Mouse (Mus musculus) adipocyte (in vitro differentiated cells): Measurements from ENCODE around the gene Xpnpep3.

Experiments used
- DNase-seq: peaks from one replicate; pipeline ENCODE4 v3.0.0-alpha.2; 2016; ENCODE audit warnings: low spot score

Xpnpep3 gene

GRCm38 (mm10) chr15:81480977-81481379 lies 81.0 kb downstream of the Xpnpep3 start:
- no peak for DNase-seq

DNA sequence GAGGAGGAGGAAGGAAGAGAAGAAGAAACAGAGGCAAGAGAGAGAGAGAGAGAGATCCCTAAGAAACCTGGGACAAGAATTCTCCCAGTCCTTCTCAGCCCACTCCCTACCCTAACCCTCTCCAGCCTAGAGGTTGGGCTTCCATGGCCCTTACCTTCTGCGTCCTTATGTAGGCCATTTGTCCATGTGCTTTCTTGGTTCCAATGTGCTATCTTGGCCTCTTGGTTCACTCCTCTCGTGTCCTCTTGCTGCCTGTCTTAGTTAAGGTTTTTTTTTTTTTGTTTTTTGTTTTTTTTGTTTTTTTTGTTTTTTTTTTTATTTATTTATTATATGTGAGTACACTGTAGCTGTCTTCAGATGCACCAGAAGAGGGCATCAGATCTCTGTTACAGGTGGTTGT lies 83.0 kb downstream of the Xpnpep3 start:
- no peak for DNase-seq

- no peak for DNase-seq
Observed at GRCm38 (mm10) chr15:81483691-81484090, 83.8 kb downstream of the Xpnpep3 start.

DNA sequence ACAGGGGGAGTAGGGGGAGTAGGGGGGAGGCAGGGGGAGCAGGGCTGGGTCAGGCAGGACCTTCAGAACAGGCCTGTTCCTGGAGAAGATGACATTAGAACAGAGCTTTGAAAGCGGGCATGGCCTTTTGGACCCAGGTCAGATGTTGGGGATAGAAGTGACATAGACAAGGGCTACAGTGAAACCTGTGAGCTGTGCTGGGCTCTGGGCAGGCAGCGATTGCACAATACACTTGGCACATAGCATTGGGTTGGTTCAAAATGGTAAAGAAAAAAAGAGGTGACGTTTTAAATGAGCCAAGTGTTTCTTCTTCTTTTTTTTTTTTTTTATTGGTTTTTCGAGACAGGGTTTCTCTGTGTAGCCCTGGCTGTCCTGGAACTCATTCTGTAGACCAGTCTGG lies 85.5 kb downstream of the Xpnpep3 start:
- DNase-seq = peak; percentile 43

DNA sequence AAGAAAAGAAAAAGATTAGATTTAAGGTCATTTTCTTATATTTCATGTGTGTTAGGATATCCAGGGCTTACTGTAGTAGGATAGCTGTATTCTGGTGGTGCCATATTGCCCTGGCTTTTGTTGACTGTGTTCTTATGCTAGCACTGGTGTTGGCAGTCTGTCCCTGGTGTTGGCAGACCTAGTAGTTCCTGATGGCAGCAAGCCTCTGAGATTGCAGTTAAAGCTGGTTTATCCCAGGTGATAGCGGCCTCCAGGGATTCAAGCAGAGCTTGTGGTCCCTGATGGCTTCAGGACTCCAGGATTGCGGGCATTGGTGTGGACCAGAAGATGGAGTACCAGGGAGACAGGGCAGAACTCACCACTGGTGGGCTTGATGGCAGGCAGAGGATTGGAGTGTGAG lies 103.5 kb downstream of the Xpnpep3 start:
- no peak for DNase-seq

DNA sequence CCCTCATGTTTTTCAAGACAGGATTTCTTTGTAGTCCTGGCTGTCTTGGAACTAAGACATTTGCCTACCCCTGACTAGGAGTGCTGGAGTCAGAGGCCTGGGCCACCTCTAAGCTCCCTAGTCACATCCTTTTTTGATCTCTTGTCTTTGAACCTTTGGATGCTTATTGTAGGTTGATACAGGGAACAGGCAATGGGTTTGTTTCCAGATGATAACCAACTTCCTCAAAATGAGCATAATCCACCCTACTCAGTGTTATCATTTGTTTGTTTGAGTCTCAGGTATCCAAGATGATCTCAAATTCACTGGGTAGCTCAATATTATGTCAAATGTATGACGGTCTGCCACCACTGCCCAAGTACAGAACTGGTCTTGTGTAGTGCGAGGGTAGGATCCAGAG lies 104.1 kb downstream of the Xpnpep3 start:
- DNase-seq = no peak
